Mouse (Mus musculus) heart, embryonic 16.5 days (tissue): ENCODE results near the gene Papola. TPM values are rescaled to one million over a fixed set of nuclear protein-coding genes. Genes with fewer than 3 reads are reported as not detected.

Source experiments
- ATAC-seq: fragments of 200-750 bp; cut with Nextera tagmentation; replicated peaks from 2 replicates; pipeline ENCODE4 v1.8.0; 2017; ENCODE audit warnings: moderate number of reproducible peaks; ENCODE audit not compliant: insufficient read depth, low FRiP score; ENCODE audit errors: extremely low read depth
- H3K27ac ChIP-seq: fragments of 300-500 bp; sonication (generic); 2 replicates; pipeline ENCODE4 v1.5.1; 2014; ENCODE audit warnings: mild to moderate bottlenecking, low read length, control low read depth, moderate library complexity
- H3K27me3 ChIP-seq: fragments of 300-500 bp; sonication (generic); 2 replicates; pipeline ENCODE4 v1.6.1; 2014; ENCODE audit warnings: low read length, mixed read lengths; ENCODE audit not compliant: control insufficient read depth, insufficient read depth
- H3K36me3 ChIP-seq: fragments of 300-500 bp; sonication (generic); 2 replicates; pipeline ENCODE4 v1.6.1; 2014; ENCODE audit not compliant: control insufficient read depth, insufficient read depth
- H3K4me1 ChIP-seq: fragments of 300-500 bp; sonication (generic); 2 replicates; pipeline ENCODE4 v1.6.1; 2014; ENCODE audit warnings: low read length, mixed read lengths; ENCODE audit not compliant: control insufficient read depth, insufficient read depth
- H3K4me2 ChIP-seq: fragments of 300-500 bp; sonication (generic); 2 replicates; pipeline ENCODE4 v1.6.1; 2014; ENCODE audit warnings: low read depth, mild to moderate bottlenecking, control low read depth, low read length
- H3K4me3 ChIP-seq: fragments of 300-500 bp; sonication (generic); 2 replicates; pipeline ENCODE4 v1.5.1; 2014; ENCODE audit warnings: mild to moderate bottlenecking, control low read depth, low read length
- H3K9ac ChIP-seq: fragments of 300-500 bp; sonication (generic); 2 replicates; pipeline ENCODE4 v1.6.1; 2014; ENCODE audit warnings: low read length, control low read depth
- H3K9me3 ChIP-seq: fragments of 300-500 bp; sonication (generic); replicated peaks from 2 replicates; pipeline ENCODE4 v1.6.1; 2016; ENCODE audit warnings: low read length; ENCODE audit not compliant: control insufficient read depth
- WGBS: fragments of 180-500 bp; shearing (Covaris S2); extraction: QIAGEN DNeasy Blood & Tissue Kit; methylation state at CpG from one replicate; pipeline ENCODE4 v1.1.7; 2014; 5-methylcytosine and 5-hydroxymethylcytosine counted together
- polyA plus RNA-seq: library from polyadenylated mRNA; unstranded; fragments of >200 nt; fragmentation: Nextera tagmentation; extraction: Ambion mirVana; gene quantifications from 2 replicates; pipeline ENCODE4 v1.2.1, GENCODE M21; 2015

Gene Papola
- polyA plus RNA-seq, 1 experiment from 2014 or later: 166 TPM

- no peak overlapping the region for H3K27ac ChIP-seq
- ATAC-seq: no peak
- H3K9me3 ChIP-seq: no peaks in the 10 kb centered on the region
- no peak overlapping the region for H3K4me2 ChIP-seq
- WGBS: 69% methylated on average over 6 of the region's 6 CpGs
- no peak overlapping the region for H3K4me3 ChIP-seq
- no peak overlapping the region for H3K9ac ChIP-seq
- peaks cover 3% of the 10 kb centered on the region; the same call in 1 of the 2 replicates for H3K4me1 ChIP-seq
- H3K36me3 ChIP-seq: peaks cover 19% of the 10 kb centered on the region
- no peaks in the 10 kb centered on the region for H3K27me3 ChIP-seq
These were observed 29.5 kb downstream of the Papola start for GRCm38 (mm10) chr12:105813957-105814356.

GRCm38 (mm10) chr12:105823472-105823871, 39.0 kb downstream of the Papola start:
- H3K27me3 ChIP-seq: no peaks in the 10 kb centered on the region
- no peak overlapping the region for H3K4me3 ChIP-seq
- no peak overlapping the region for H3K27ac ChIP-seq
- no peaks in the 10 kb centered on the region for H3K9me3 ChIP-seq
- no peak for ATAC-seq
- H3K4me1 ChIP-seq: no peaks in the 10 kb centered on the region
- no peak overlapping the region for H3K4me2 ChIP-seq
- peaks cover 64% of the 10 kb centered on the region for H3K36me3 ChIP-seq
- no peak overlapping the region for H3K9ac ChIP-seq
- WGBS: 68% methylated on average over 4 of the region's 4 CpGs

GRCm38 (mm10) chr12:105824743-105825142, 40.2 kb downstream of the Papola start:
- Histone ChIP-seq H3K4me1 (no peaks in the 10 kb centered on the region), H3K27ac (no peak overlapping the region), H3K9ac (no peak overlapping the region), H3K27me3 (no peaks in the 10 kb centered on the region), H3K4me3 (no peak overlapping the region), H3K4me2 (no peak overlapping the region), H3K36me3 (peaks cover 67% of the 10 kb centered on the region), H3K9me3 (no peaks in the 10 kb centered on the region)
- ATAC-seq: 0 out of 2 replicates have a peak, but pooled peaks have one; percentile 37
- 42% methylated on average over 8 of the region's 8 CpGs for WGBS

- Histone ChIP-seq H3K27ac (no peak overlapping the region), H3K36me3 (peaks cover 66% of the 10 kb centered on the region), H3K4me2 (no peak overlapping the region), H3K9ac (no peak overlapping the region), H3K9me3 (no peaks in the 10 kb centered on the region), H3K4me1 (no peaks in the 10 kb centered on the region), H3K27me3 (no peaks in the 10 kb centered on the region), H3K4me3 (no peak overlapping the region)
- ATAC-seq: no peak
- 93% methylated on average over 4 of the region's 4 CpGs for WGBS
These were observed 40.8 kb downstream of the Papola start for GRCm38 (mm10) chr12:105825266-105825665.

GRCm38 (mm10) chr12:105832541-105832940, 48.0 kb downstream of the Papola start:
- Histone ChIP-seq H3K27ac (no peak overlapping the region), H3K4me1 (no peaks in the 10 kb centered on the region), H3K9ac (no peak overlapping the region), H3K9me3 (no peaks in the 10 kb centered on the region), H3K36me3 (peaks cover 59% of the 10 kb centered on the region), H3K4me3 (no peak overlapping the region), H3K27me3 (no peaks in the 10 kb centered on the region), H3K4me2 (no peak overlapping the region)
- ATAC-seq: no peak
- 82% methylated on average over 6 of the region's 6 CpGs for WGBS

GRCm38 (mm10) chr12:105834926-105835325, 50.4 kb downstream of the Papola start:
- Histone ChIP-seq H3K4me2 (no peak overlapping the region), H3K9ac (no peak overlapping the region), H3K4me1 (no peaks in the 10 kb centered on the region), H3K27me3 (no peaks in the 10 kb centered on the region), H3K9me3 (no peaks in the 10 kb centered on the region), H3K36me3 (peaks cover 44% of the 10 kb centered on the region), H3K4me3 (no peak overlapping the region), H3K27ac (peak overlapping the region; percentile 15; the same call in 1 of the 2 replicates)
- 37% methylated on average over 6 of the region's 6 CpGs for WGBS
- no peak for ATAC-seq

GRCm38 (mm10) chr12:105835571-105835970, 51.1 kb downstream of the Papola start:
- Histone ChIP-seq H3K4me3 (no peak overlapping the region), H3K27ac (no peak overlapping the region), H3K9me3 (no peaks in the 10 kb centered on the region), H3K4me2 (no peak overlapping the region), H3K27me3 (no peaks in the 10 kb centered on the region), H3K4me1 (no peaks in the 10 kb centered on the region), H3K36me3 (peaks cover 41% of the 10 kb centered on the region), H3K9ac (no peak overlapping the region)
- no peak for ATAC-seq
- 86% methylated on average over 6 of the region's 6 CpGs for WGBS

GRCm38 (mm10) chr12:105836196-105836595, 51.7 kb downstream of the Papola start:
- Histone ChIP-seq H3K27ac (no peak overlapping the region), H3K4me2 (no peak overlapping the region), H3K9me3 (no peaks in the 10 kb centered on the region), H3K4me1 (no peaks in the 10 kb centered on the region), H3K4me3 (no peak overlapping the region), H3K36me3 (peaks cover 42% of the 10 kb centered on the region), H3K9ac (no peak overlapping the region), H3K27me3 (no peaks in the 10 kb centered on the region)
- no peak for ATAC-seq
- WGBS: 70% methylated on average over 2 of the region's 2 CpGs

GRCm38 (mm10) chr12:105839096-105839495, 54.6 kb downstream of the Papola start:
- peaks cover 28% of the 10 kb centered on the region for H3K36me3 ChIP-seq
- 81% methylated on average over 4 of the region's 4 CpGs for WGBS
- ATAC-seq: no peak

More at GRCm38 (mm10) chr12:105839096-105839495, 54.6 kb downstream of the Papola start:
- no peaks in the 10 kb centered on the region for H3K9me3 ChIP-seq
- H3K4me1 ChIP-seq: peaks cover 10% of the 10 kb centered on the region
- H3K4me3 ChIP-seq: no peak overlapping the region
- H3K9ac ChIP-seq: no peak overlapping the region
- no peak overlapping the region for H3K27ac ChIP-seq
- H3K4me2 ChIP-seq: no peak overlapping the region
- H3K27me3 ChIP-seq: no peaks in the 10 kb centered on the region
